Mouse (Mus musculus): ENCODE data around the gene Cd3d. TPM values are rescaled to one million over a fixed set of nuclear protein-coding genes. Genes with fewer than 3 reads are reported as not detected.

Cd3d gene
- polyA plus RNA-seq (2017; shearing (Covaris generic)), result 1,000 to 10,000 TPM in 1 of 2 experiments, 100 to 1,000 TPM in 1; 999 to 1,041 TPM

GRCm38 (mm10) chr9:44981676-44982075, at the start of gene Cd3d:
Gene Cd3d (plus strand): TSS chr9:44981786.

GRCm38 (mm10) chr9:44965126-44965832, 16.3 kb upstream of the Cd3d start, which contains the start of gene Ube4a:
Gene Ube4a (minus strand): TSS chr9:44965600.

DNA sequence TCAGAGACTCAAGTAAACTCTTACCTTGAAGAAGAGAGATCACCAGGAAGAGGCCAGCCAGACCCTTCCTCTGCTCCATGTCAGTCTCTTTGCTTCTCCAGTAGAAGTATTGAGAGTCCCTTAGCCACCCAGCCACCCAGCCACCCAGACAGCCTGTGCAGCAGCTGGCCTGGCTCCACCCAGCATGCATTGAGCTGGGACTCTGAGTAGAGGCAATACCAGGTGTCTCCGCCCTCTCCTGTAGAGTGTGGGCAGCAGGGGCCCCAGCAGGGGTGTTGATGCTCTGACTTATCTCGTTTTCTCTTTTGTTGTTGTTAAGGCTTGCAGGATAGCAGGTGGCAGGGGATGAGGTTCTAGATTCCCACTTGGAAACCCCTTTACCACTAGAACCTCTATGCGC, 1.3 kb upstream of the Cd3d start, which contains the start of gene Cd3g:
Cd3g (minus strand) TSS at position 190 of the 400 bp plus-strand sequence.

DNA sequence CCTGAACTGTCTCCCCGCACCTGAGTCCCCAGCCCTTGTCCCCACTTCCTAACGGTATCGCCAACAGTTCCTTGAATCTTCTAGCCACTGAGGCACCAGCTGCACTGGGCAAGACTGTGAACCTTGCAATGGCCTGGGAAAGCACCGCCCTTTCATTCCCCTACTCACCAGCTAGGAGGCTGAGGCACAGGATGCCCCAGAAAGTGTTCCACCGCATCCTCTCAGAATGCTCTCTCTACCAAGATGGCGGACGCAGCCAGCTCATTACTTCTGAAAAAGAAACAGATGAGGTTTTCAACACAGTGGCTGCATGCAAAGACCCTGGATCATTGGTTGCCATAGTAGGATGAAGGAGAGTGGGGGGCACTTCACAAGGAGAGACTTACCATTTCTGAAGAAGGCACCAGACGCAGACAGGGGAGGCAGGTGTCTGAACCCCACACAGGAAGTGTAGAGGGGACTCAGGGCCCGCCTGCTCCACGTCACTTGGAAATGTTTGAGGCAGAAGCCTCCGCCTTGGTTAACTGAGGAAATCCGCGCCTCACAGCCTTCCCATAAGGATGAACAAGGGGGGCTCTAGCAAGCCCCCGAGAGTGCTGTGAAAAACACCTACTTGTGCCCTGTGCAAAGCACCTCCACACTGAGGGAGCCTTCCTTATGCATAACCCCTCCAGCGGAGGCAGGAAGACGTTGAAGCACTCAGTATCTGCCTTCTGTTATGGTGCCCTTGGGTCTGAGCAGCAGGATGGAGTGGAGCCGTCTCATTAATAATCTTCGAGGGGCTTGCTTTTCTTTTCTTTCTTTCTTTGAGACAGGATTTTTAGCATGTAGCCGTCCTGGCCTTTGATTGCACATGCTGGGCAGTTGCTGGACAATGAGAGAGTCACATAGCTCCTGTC, 27.8 kb downstream of the Cd3d start, which contains the start of gene Cd3e:
Cd3e (minus strand) TSS at position 448 of the 899 bp plus-strand sequence.

Other genes starting within 250 kb of the Cd3d start
- 1 to 10 TPM in 1 of 2 experiments, under 1 TPM in 1; 0.18 to 1.2 TPM for gene Phldb1, start 246.6 kb upstream of the Cd3d start, polyA plus RNA-seq (2017; shearing (Covaris generic))
- gene Arcn1, start 213.9 kb upstream of the Cd3d start, polyA plus RNA-seq (2017; shearing (Covaris generic)), result 100 to 1,000 TPM; 150 to 159 TPM
- gene Ift46, start 213.9 kb upstream of the Cd3d start, polyA plus RNA-seq (2017; shearing (Covaris generic)), result 10 to 100 TPM; 36.3 to 37.9 TPM
- under 1 TPM in 1 of 2 experiments, not detected in 1; 0.09 TPM for gene Tmem25, start 182.5 kb upstream of the Cd3d start, polyA plus RNA-seq (2017; shearing (Covaris generic))
- gene Ttc36, start 178.7 kb upstream of the Cd3d start, polyA plus RNA-seq (2017; shearing (Covaris generic)), result under 1 TPM in 1 of 2 experiments, not detected in 1; 0.24 TPM
- gene Kmt2a, start 100.5 kb upstream of the Cd3d start, polyA plus RNA-seq (2017; shearing (Covaris generic)), result 10 to 100 TPM; 65.3 to 78.7 TPM
- gene Atp5l, start 61.0 kb upstream of the Cd3d start, polyA plus RNA-seq (2017; shearing (Covaris generic)), result 100 to 1,000 TPM; 431 to 474 TPM
- gene Ube4a, start 16.2 kb upstream of the Cd3d start, polyA plus RNA-seq (2017; shearing (Covaris generic)), result 10 to 100 TPM; 34.1 to 51.6 TPM
- gene Cd3g, start 1.4 kb upstream of the Cd3d start, polyA plus RNA-seq (2017; shearing (Covaris generic)), result 1,000 to 10,000 TPM; 1,406 to 1,429 TPM
- 1,000 to 10,000 TPM; 1,185 to 1,542 TPM for gene Cd3e, start 27.8 kb downstream of the Cd3d start, polyA plus RNA-seq (2017; shearing (Covaris generic))
- under 1 TPM; 0.05 to 0.34 TPM for gene Mpzl2, start 58.0 kb downstream of the Cd3d start, polyA plus RNA-seq (2017; shearing (Covaris generic))
- 10 to 100 TPM; 16.8 to 18.0 TPM for gene Mpzl3, start 73.4 kb downstream of the Cd3d start, polyA plus RNA-seq (2017; shearing (Covaris generic))
- 10 to 100 TPM in 1 of 2 experiments, 1 to 10 TPM in 1; 9.3 to 64.5 TPM for gene Jaml, start 97.4 kb downstream of the Cd3d start, polyA plus RNA-seq (2017; shearing (Covaris generic))
- gene Scn2b, start 136.0 kb downstream of the Cd3d start, polyA plus RNA-seq (2017; shearing (Covaris generic)), result under 1 TPM in 1 of 2 experiments, not detected in 1; 0.10 TPM
- gene Scn4b, start 156.6 kb downstream of the Cd3d start, polyA plus RNA-seq (2017; shearing (Covaris generic)), result under 1 TPM; 0.17 TPM
- 1 to 10 TPM in 1 of 2 experiments, under 1 TPM in 1; 0.55 to 3.8 TPM for gene BC049352, start 200.2 kb downstream of the Cd3d start, polyA plus RNA-seq (2017; shearing (Covaris generic))
- not detected for gene Tmprss4, start 222.3 kb downstream of the Cd3d start, polyA plus RNA-seq (2017; shearing (Covaris generic))